Mouse (Mus musculus) forebrain, embryonic 14.5 days (tissue): Measurements from ENCODE around the gene Klhdc10. TPM values are rescaled to one million over a fixed set of nuclear protein-coding genes. Genes with fewer than 3 reads are reported as not detected.

Source experiments
- ATAC-seq: fragments of 200-750 bp; cut with Nextera tagmentation; 2 replicates; pipeline ENCODE4 v1.8.0; 2017; ENCODE audit warnings: mild to moderate bottlenecking, moderate library complexity
- DNase-seq: peaks from one replicate; pipeline ENCODE4 v3.0.0-alpha.2; 2015; ENCODE audit warnings: low spot score
- H3K27ac ChIP-seq: fragments of 300-500 bp; sonication (generic); 2 replicates; pipeline ENCODE4 v1.5.1; 2014; ENCODE audit warnings: low read depth, mild to moderate bottlenecking, control low read depth, low read length, moderate library complexity
- H3K27me3 ChIP-seq: fragments of 300-500 bp; sonication (generic); replicated peaks from 2 replicates; pipeline ENCODE4 v1.6.1; 2014; ENCODE audit warnings: low read length, control low read depth, mixed read lengths; ENCODE audit not compliant: control insufficient read depth, insufficient read depth
- H3K36me3 ChIP-seq: fragments of 300-500 bp; sonication (generic); 2 replicates; pipeline ENCODE4 v1.6.1; 2014; ENCODE audit warnings: low read length, control low read depth; ENCODE audit not compliant: control insufficient read depth, insufficient read depth
- H3K4me1 ChIP-seq: fragments of 300-500 bp; sonication (generic); 2 replicates; pipeline ENCODE4 v1.6.1; 2014; ENCODE audit warnings: antibody characterized with exemption, low read length, control low read depth; ENCODE audit not compliant: control insufficient read depth, insufficient read depth
- H3K4me2 ChIP-seq: fragments of 300-500 bp; sonication (generic); 2 replicates; pipeline ENCODE4 v1.6.1; 2014; ENCODE audit warnings: mild to moderate bottlenecking, control low read depth, low read length
- H3K4me3 ChIP-seq: fragments of 300-500 bp; sonication (generic); 2 replicates; pipeline ENCODE4 v1.5.1; 2014; ENCODE audit warnings: low read depth, low read length, control low read depth
- H3K9ac ChIP-seq: fragments of 300-500 bp; sonication (generic); 2 replicates; pipeline ENCODE4 v1.6.1; 2014; ENCODE audit warnings: mild to moderate bottlenecking, low read length, control low read depth, moderate library complexity
- H3K9me3 ChIP-seq: fragments of 300-500 bp; sonication (generic); replicated peaks from 2 replicates; pipeline ENCODE4 v1.6.1; 2016; ENCODE audit warnings: low read length, control low read depth, mixed read lengths; ENCODE audit not compliant: control insufficient read depth
- WGBS: fragments of 180-500 bp; shearing (Covaris S2); extraction: QIAGEN DNeasy Blood & Tissue Kit; methylation state at CpG from one replicate; pipeline ENCODE4 v1.1.7; 2014; 5-methylcytosine and 5-hydroxymethylcytosine counted together
- polyA plus RNA-seq: library from polyadenylated mRNA; unstranded; fragments of >200 nt; fragmentation: Nextera tagmentation; extraction: Ambion mirVana; gene quantifications from 2 replicates; pipeline ENCODE4 v1.2.1, GENCODE M21; 2014

Klhdc10 gene
- polyA plus RNA-seq, 1 experiment from 2014 or later = 35.2 TPM

- H3K27ac ChIP-seq = peak overlapping the region; percentile 68; the same call in 1 of the 2 replicates
- WGBS = 63% methylated on average over 12 of the region's 12 CpGs
- no peaks in the 10 kb centered on the region for H3K9me3 ChIP-seq
These were observed 67.0 kb downstream of the Klhdc10 start for GRCm38 (mm10) chr6:30468684-30469083.

DNA sequence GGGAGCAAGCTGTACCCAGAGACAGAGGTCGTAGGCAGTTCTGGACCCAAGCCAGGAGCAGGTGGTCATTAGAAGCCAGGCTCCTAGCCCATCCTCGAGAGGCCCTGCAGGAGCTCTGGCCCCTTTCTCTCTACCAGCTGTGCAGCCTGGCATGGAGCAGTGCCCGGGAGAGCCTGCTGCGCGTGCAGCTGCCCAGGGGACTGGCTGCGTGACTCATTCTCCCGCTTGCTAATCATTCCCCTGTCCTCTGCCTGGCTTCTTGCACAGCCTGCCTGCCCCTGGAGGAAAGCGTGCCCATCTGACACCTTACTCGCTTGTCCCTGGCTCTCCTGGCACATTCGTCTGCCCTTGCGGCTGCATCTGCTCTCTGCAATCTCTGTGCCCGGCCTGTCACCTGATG is 67.7 kb downstream of the Klhdc10 start:
- 45% methylated on average over 12 of the region's 12 CpGs for WGBS
- Histone ChIP-seq H3K4me2 (no peak overlapping the region), H3K36me3 (no peaks in the 10 kb centered on the region), H3K27ac (peak overlapping the region; percentile 68), H3K9ac (peak overlapping the region; percentile 32; the same call in 1 of the 2 replicates), H3K4me1 (no peaks in the 10 kb centered on the region; the same call in 1 of the 2 replicates), H3K4me3 (no peak overlapping the region), H3K9me3 (no peaks in the 10 kb centered on the region), H3K27me3 (no peaks in the 10 kb centered on the region)
- ATAC-seq (peak; percentile 74), DNase-seq (peak; percentile 59)

More at GRCm38 (mm10) chr6:30468684-30469083, 67.0 kb downstream of the Klhdc10 start:
- H3K27me3 ChIP-seq = no peaks in the 10 kb centered on the region
- H3K4me1 ChIP-seq = no peaks in the 10 kb centered on the region; the same call in 1 of the 2 replicates
- no peak overlapping the region for H3K9ac ChIP-seq
- DNase-seq (peak; percentile 65), ATAC-seq (peak; percentile 33; the same call in 1 of the 2 replicates)
- H3K4me2 ChIP-seq = no peak overlapping the region
- H3K4me3 ChIP-seq = no peak overlapping the region
- no peaks in the 10 kb centered on the region for H3K36me3 ChIP-seq

- WGBS = 81% methylated on average over 3 of the region's 3 CpGs
- Histone ChIP-seq H3K9me3 (no peaks in the 10 kb centered on the region), H3K4me2 (no peak overlapping the region), H3K4me3 (no peak overlapping the region), H3K36me3 (no peaks in the 10 kb centered on the region), H3K4me1 (no peaks in the 10 kb centered on the region; the same call in 1 of the 2 replicates), H3K9ac (no peak overlapping the region), H3K27me3 (no peaks in the 10 kb centered on the region), H3K27ac (no peak overlapping the region)
- DNase-seq = no peak
- ATAC-seq = no peak
These were observed 70.0 kb downstream of the Klhdc10 start for GRCm38 (mm10) chr6:30471706-30472105.

GRCm38 (mm10) chr6:30476025-30476765 is 74.5 kb downstream of the Klhdc10 start:
- ATAC-seq = no peak
- 76% methylated on average over 10 of the region's 10 CpGs for WGBS
- Histone ChIP-seq H3K27me3 (no peaks in the 10 kb centered on the region), H3K4me2 (no peak overlapping the region), H3K36me3 (peaks cover 28% of the 10 kb centered on the region; the same call in 1 of the 2 replicates), H3K27ac (no peak overlapping the region; the same call in 1 of the 2 replicates), H3K4me1 (no peaks in the 10 kb centered on the region), H3K4me3 (no peak overlapping the region), H3K9me3 (no peaks in the 10 kb centered on the region), H3K9ac (no peak overlapping the region)
- no peak for DNase-seq

- H3K4me3 ChIP-seq = no peak overlapping the region
- WGBS = 81% methylated on average over 8 of the region's 8 CpGs
- H3K4me1 ChIP-seq = no peaks in the 10 kb centered on the region
- no peak for ATAC-seq
- no peaks in the 10 kb centered on the region for H3K27me3 ChIP-seq
- H3K27ac ChIP-seq = no peak overlapping the region
- DNase-seq = no peak
- H3K9ac ChIP-seq = no peak overlapping the region
- H3K36me3 ChIP-seq = peaks cover 28% of the 10 kb centered on the region
- no peak overlapping the region for H3K4me2 ChIP-seq
- no peaks in the 10 kb centered on the region for H3K9me3 ChIP-seq
These were observed 75.6 kb downstream of the Klhdc10 start for GRCm38 (mm10) chr6:30477210-30477714.

DNA sequence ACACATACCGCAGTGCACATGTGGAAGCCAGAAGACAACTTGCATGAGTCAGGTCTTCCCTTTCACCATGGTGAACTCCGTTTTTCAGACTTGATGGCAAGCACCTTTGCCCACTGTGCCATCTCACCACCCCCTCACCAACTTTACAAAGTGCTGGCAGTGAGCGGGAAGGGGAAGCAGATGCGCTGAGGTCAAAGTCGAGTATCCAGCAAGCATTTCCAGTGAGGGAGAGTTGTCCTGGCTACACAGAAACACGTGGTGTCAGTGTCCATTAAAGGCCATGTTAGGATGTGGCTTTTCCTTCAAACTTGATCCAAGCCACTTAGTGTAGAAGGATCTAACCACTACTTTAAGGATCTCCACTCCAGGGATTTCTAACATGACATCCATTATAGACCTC is 76.1 kb downstream of the Klhdc10 start:
- 89% methylated on average over 6 of the region's 6 CpGs for WGBS
- H3K9me3 ChIP-seq = no peaks in the 10 kb centered on the region
- no peak for DNase-seq

DNA sequence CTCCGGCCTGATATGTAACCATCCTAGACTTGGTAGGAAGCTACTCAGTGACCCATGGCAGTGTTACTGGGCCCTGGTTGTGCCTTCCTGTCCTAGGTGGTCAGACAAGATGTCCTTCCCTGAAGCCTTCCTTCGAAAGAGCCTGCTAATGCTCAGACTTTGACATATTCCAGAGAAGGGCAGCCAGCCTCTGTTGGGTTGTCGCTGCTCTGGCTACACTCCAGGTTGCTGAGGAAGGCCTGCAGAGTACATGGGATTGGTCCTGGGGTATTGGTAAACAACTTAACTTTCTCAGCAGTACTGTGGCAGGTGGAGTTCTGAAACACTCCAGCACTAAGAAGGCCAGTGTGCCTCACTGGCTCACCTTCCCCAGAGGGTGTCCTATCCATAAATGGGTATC is 77.8 kb downstream of the Klhdc10 start:
- WGBS = 95% methylated on average over 3 of the region's 3 CpGs
- no peak for ATAC-seq
- H3K36me3 ChIP-seq = peaks cover 47% of the 10 kb centered on the region

More for the DNA sequence above, 76.1 kb downstream of the Klhdc10 start:
- H3K36me3 ChIP-seq = peaks cover 33% of the 10 kb centered on the region
- H3K4me1 ChIP-seq = no peaks in the 10 kb centered on the region
- no peak overlapping the region for H3K4me3 ChIP-seq
- ATAC-seq = no peak
- no peaks in the 10 kb centered on the region for H3K27me3 ChIP-seq
- no peak overlapping the region for H3K4me2 ChIP-seq
- no peak overlapping the region for H3K9ac ChIP-seq
- no peak overlapping the region for H3K27ac ChIP-seq

DNA sequence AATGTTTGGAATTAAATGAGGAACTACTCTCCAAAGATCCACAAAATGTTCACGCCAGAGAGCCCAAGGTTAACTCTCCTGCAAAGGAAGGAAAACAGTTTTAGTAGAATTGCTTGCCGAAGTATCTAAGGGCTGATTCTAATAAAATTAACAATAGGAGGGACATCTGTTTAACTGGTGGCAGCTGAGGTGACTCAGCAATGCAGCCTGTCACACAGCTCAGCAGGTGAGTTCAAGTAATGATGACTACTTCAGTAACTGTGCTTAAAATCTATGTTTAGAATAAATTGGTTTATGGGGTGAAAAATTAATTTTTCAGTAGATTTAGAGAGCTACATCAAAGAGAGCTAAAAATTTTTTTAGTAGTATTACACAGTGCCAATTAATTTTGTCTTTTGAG is 81.2 kb downstream of the Klhdc10 start:
- no peak for DNase-seq
- no peak overlapping the region for H3K4me3 ChIP-seq
- no peak overlapping the region for H3K9ac ChIP-seq
- H3K9me3 ChIP-seq = 0 out of 2 replicates have a peak, but pooled peaks cover 2% of the 10 kb centered on the region
- H3K27ac ChIP-seq = no peak overlapping the region
- WGBS = 93% methylated on average over 2 of the region's 2 CpGs
- peaks cover 77% of the 10 kb centered on the region for H3K36me3 ChIP-seq
- no peak overlapping the region for H3K4me2 ChIP-seq
- no peaks in the 10 kb centered on the region for H3K4me1 ChIP-seq
- H3K27me3 ChIP-seq = no peaks in the 10 kb centered on the region
- ATAC-seq = no peak

More for the DNA sequence above, 77.8 kb downstream of the Klhdc10 start:
- Histone ChIP-seq H3K4me2 (no peak overlapping the region), H3K9ac (no peak overlapping the region), H3K27ac (no peak overlapping the region), H3K4me1 (no peaks in the 10 kb centered on the region), H3K9me3 (no peaks in the 10 kb centered on the region), H3K4me3 (no peak overlapping the region), H3K27me3 (no peaks in the 10 kb centered on the region)
- no peak for DNase-seq

- no peak overlapping the region for H3K4me3 ChIP-seq
- H3K4me2 ChIP-seq = no peak overlapping the region
- no peaks in the 10 kb centered on the region for H3K4me1 ChIP-seq
- WGBS = 92% methylated on average over 6 of the region's 6 CpGs
- H3K9me3 ChIP-seq = 0 out of 2 replicates have a peak, but pooled peaks cover 2% of the 10 kb centered on the region
- no peak overlapping the region for H3K27ac ChIP-seq
- H3K27me3 ChIP-seq = no peaks in the 10 kb centered on the region
- H3K36me3 ChIP-seq = peaks cover 78% of the 10 kb centered on the region
- DNase-seq (no peak), ATAC-seq (no peak)
- no peak overlapping the region for H3K9ac ChIP-seq
These were observed 84.8 kb downstream of the Klhdc10 start for GRCm38 (mm10) chr6:30486504-30486903.
